Mouse (Mus musculus): ENCODE data around the gene Acbd4. TPM values are rescaled to one million over a fixed set of nuclear protein-coding genes. Genes with fewer than 3 reads are reported as not detected.

Acbd4 gene
- polyA plus RNA-seq, 1 experiment from 2014 or later, result 14.5 TPM

DNA sequence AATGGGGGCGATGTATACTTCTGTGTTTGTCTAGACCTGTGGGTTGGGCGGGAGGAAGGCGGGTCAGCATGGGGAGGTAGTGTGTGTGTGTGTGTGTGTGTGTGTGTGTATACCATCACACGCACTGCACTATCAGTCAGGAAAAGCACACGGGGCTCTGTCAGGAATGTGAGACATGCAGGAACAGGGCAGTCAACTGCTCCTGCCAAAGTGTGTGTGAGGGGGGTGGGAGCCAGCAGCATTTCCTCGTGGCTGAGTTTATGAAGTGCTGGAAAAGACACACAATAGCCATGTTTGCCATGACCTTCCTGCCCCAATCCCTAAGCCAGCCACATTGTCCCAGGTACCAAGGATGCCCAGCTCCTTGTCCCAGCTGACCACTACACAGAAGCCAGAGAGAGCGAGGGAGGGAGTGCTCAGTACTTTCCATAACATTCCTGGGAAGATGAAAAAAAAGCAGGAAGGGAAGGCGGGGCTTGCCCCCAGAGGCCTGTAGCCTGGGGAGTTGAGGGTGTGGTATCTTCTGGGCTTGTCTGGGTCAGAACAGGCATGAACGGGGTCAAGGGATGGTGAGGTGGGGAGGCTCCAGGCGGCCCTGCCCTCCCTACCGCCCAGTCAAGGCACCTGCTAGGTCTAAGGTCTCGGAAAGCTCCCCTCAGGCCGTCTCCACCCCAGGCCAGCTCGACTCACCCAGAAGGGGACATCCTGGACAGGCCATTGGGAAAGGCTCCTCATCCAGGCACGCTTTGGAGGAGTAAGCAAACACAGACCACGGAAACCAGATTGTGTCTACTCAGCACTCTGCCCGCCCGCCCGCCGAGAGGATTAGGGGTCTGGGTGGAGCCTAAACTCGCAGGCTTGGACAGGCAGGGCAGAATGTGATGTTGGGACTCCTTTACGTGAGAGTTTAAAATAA, 4.2 kb upstream of the Acbd4 start:
- Histone ChIP-seq H3K4me2 (ENCODE audit: low read length) (peak overlapping the region; percentile 38), H3K36me3 (ENCODE audit: control insufficient read depth, insufficient read depth, low read length) (no peaks in the 10 kb centered on the region), H3K4me3 (ENCODE audit: low read depth, low read length) (no peak overlapping the region), H3K27me3 (replicated peaks; ENCODE audit: control insufficient read depth, insufficient read depth, low read length) (peaks cover 9% of the 10 kb centered on the region; the same call in 1 of the 2 replicates), H3K4me1 (replicated peaks; ENCODE audit: control insufficient read depth, insufficient read depth, low read length) (peaks cover 16% of the 10 kb centered on the region), H3K27ac (ENCODE audit: low read depth) (peak overlapping the region; percentile 38; the same call in 1 of the 2 replicates), H3K9ac (ENCODE audit: low read length) (no peak overlapping the region), H3K9me3 (ENCODE audit: control insufficient read depth, low read length) (no peaks in the 10 kb centered on the region)
- 16% methylated on average over 22 of the region's 22 CpGs for WGBS
- ATAC-seq (replicated peaks; ENCODE audit: low FRiP score, low TSS enrichment, low read depth) (no peak), DNase-seq (ENCODE audit: low spot score) (no peak)

DNA sequence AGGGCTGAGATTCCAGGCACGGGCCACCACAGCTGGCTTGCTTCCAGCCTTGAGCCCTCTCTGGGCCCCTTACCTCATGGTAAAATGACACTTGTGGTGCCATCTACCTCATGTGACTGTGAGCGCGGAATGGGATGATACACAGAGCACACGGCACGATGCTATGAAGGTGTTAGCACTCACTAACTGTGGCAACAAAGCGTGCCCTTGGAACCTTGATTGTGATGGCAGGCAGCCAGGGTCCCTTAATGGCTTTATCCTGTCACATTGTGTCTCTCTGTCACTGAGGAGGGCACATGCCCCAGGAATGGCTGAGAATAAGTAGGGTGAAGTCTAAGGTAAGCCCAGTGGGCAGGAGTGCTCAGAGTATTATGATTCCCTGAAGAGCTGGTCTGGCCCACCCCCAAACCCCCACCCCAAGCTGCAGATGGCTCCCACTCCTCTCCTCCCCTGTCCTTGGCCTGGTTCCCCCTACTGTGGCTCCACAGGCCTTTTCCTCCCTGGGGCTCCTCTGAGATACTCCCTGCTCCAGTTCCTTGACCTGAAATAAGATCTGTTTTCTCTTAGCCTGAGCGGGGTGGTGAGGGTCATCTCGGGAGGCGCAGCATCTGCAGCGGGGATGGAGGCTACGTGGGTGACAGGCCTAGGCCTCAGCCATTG, 2.8 kb upstream of the Acbd4 start:
- no peak overlapping the region for H3K4me3 ChIP-seq (ENCODE audit: low read depth, low read length)
- H3K9me3 ChIP-seq (ENCODE audit: control insufficient read depth, low read length), result no peaks in the 10 kb centered on the region
- no peaks in the 10 kb centered on the region for H3K36me3 ChIP-seq (ENCODE audit: control insufficient read depth, insufficient read depth, low read length)
- WGBS, result 74% methylated on average over 11 of the region's 11 CpGs
- DNase-seq (ENCODE audit: low spot score), result no peak
- H3K4me2 ChIP-seq (ENCODE audit: low read length), result no peak overlapping the region
- H3K4me1 ChIP-seq (replicated peaks; ENCODE audit: control insufficient read depth, insufficient read depth, low read length), result peaks cover 21% of the 10 kb centered on the region
- H3K9ac ChIP-seq (ENCODE audit: low read length), result no peak overlapping the region
- ATAC-seq (replicated peaks; ENCODE audit: low FRiP score, low TSS enrichment, low read depth), result no peak
- no peak overlapping the region for H3K27ac ChIP-seq (ENCODE audit: low read depth)
- peaks cover 9% of the 10 kb centered on the region; the same call in 1 of the 2 replicates for H3K27me3 ChIP-seq (replicated peaks; ENCODE audit: control insufficient read depth, insufficient read depth, low read length)

DNA sequence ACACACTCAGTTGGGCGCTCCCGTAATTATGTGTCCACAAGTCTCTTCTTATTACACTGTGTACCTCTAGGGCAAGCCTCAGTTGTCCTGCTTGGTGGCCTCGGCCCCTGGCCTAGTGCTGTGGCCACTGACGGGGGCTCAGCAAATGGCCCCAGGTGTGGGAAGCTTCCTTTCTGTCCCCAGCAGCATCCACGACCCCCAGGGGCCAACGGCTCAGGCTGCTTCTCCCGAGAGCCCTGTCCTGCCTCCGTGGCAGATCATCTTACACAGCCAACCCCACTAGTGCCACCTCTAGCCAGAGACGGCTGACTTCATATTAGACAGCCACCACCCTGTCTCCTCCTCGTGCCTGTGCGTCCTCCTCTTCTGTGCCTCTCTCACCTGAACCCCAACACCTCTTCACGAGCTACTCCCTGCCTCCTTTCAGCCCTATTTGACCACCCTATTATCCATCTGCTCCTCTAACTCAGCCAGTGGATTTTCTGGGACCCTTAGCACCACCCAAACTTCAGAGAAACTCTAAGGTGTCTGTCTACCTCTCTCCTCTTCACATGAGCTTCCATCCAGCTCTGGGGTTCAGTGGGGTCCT, 2.0 kb upstream of the Acbd4 start:
- 54% methylated on average over 12 of the region's 12 CpGs for WGBS
- DNase-seq (ENCODE audit: low spot score), result no peak
- no peak overlapping the region for H3K4me2 ChIP-seq (ENCODE audit: low read length)
- no peaks in the 10 kb centered on the region for H3K9me3 ChIP-seq (ENCODE audit: control insufficient read depth, low read length)
- peaks cover 21% of the 10 kb centered on the region for H3K4me1 ChIP-seq (replicated peaks; ENCODE audit: control insufficient read depth, insufficient read depth, low read length)
- H3K9ac ChIP-seq (ENCODE audit: low read length), result no peak overlapping the region
- no peak overlapping the region for H3K4me3 ChIP-seq (ENCODE audit: low read depth, low read length)
- peaks cover 9% of the 10 kb centered on the region; the same call in 1 of the 2 replicates for H3K27me3 ChIP-seq (replicated peaks; ENCODE audit: control insufficient read depth, insufficient read depth, low read length)
- no peak overlapping the region for H3K27ac ChIP-seq (ENCODE audit: low read depth)
- no peak for ATAC-seq (replicated peaks; ENCODE audit: low FRiP score, low TSS enrichment, low read depth)
- no peaks in the 10 kb centered on the region for H3K36me3 ChIP-seq (ENCODE audit: control insufficient read depth, insufficient read depth, low read length)

DNA sequence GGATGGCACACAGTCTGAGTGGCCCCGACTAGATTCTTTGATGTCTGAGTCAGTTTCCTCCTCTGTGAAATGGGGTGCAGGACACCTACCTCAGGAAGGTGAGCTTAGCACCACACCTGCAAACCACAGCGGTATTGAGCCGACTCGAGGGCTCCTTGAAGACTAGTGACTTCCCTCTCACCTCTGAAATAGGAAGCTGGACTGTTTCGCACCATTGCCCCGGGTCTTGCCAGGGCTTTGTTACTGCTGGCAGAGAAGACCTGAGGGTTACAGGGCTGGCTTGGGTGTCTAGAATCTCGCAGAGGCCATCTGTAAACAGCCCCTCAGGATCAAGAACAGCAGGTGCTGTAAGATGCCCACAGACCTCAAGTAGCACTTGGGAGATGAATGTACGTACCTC, 1.1 kb upstream of the Acbd4 start:
- H3K4me1 ChIP-seq (replicated peaks; ENCODE audit: control insufficient read depth, insufficient read depth, low read length), result peaks cover 21% of the 10 kb centered on the region
- H3K9ac ChIP-seq (ENCODE audit: low read length), result no peak overlapping the region
- H3K36me3 ChIP-seq (ENCODE audit: control insufficient read depth, insufficient read depth, low read length), result no peaks in the 10 kb centered on the region
- H3K4me2 ChIP-seq (ENCODE audit: low read length), result no peak overlapping the region
- WGBS, result 73% methylated on average over 8 of the region's 8 CpGs
- DNase-seq (ENCODE audit: low spot score) (no peak), ATAC-seq (replicated peaks; ENCODE audit: low FRiP score, low TSS enrichment, low read depth) (no peak)
- H3K4me3 ChIP-seq (ENCODE audit: low read depth, low read length), result no peak overlapping the region
- H3K9me3 ChIP-seq (ENCODE audit: control insufficient read depth, low read length), result no peaks in the 10 kb centered on the region
- H3K27ac ChIP-seq (ENCODE audit: low read depth), result no peak overlapping the region
- peaks cover 9% of the 10 kb centered on the region; the same call in 1 of the 2 replicates for H3K27me3 ChIP-seq (replicated peaks; ENCODE audit: control insufficient read depth, insufficient read depth, low read length)

DNA sequence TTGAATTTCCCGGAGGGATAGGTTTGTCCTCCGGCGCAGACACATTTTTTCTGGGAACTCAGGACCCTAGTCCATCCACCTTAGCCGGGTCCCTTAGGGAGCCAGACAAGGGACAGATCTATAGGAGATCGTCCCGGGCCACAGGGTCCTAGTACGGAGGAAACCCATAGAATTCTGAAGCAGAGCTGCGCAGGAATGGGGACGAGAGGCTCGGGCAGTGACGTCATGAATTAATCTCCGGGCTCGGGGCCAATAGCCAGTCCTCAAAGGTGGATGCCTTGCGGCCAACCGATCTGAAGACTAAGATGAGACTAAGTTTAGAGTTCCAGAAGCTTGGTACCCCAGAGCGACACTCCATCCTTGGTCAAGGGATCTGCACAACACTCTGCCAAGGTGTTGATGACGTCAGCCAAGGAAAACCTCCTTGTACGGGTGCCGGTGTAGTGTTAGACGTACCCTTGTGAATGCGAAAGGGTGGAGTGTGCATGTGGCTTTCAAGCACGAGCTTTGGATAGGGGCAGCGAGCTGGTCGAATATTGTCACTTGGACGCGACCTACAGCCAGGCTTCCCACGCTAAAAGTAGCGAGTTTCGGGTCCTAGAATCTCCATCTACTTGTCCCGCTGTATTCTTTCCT, 502 bp downstream of the Acbd4 start:
- no peak overlapping the region for H3K27ac ChIP-seq (ENCODE audit: low read depth)
- H3K9ac ChIP-seq (ENCODE audit: low read length), result peak overlapping the region; percentile 37
- DNase-seq (ENCODE audit: low spot score), result peak; percentile 88
- H3K4me1 ChIP-seq (replicated peaks; ENCODE audit: control insufficient read depth, insufficient read depth, low read length), result peaks cover 19% of the 10 kb centered on the region
- H3K9me3 ChIP-seq (ENCODE audit: control insufficient read depth, low read length), result no peaks in the 10 kb centered on the region
- peaks cover 9% of the 10 kb centered on the region; the same call in 1 of the 2 replicates for H3K27me3 ChIP-seq (replicated peaks; ENCODE audit: control insufficient read depth, insufficient read depth, low read length)
- peak overlapping the region; percentile 90 for H3K4me2 ChIP-seq (ENCODE audit: low read length)
- ATAC-seq (replicated peaks; ENCODE audit: low FRiP score, low TSS enrichment, low read depth), result peak; percentile 38; the same call in 1 of the 2 replicates
- no peaks in the 10 kb centered on the region for H3K36me3 ChIP-seq (ENCODE audit: control insufficient read depth, insufficient read depth, low read length)
- peak overlapping the region; percentile 40 for H3K4me3 ChIP-seq (ENCODE audit: low read depth, low read length)
- 4% methylated on average over 30 of the region's 30 CpGs for WGBS

DNA sequence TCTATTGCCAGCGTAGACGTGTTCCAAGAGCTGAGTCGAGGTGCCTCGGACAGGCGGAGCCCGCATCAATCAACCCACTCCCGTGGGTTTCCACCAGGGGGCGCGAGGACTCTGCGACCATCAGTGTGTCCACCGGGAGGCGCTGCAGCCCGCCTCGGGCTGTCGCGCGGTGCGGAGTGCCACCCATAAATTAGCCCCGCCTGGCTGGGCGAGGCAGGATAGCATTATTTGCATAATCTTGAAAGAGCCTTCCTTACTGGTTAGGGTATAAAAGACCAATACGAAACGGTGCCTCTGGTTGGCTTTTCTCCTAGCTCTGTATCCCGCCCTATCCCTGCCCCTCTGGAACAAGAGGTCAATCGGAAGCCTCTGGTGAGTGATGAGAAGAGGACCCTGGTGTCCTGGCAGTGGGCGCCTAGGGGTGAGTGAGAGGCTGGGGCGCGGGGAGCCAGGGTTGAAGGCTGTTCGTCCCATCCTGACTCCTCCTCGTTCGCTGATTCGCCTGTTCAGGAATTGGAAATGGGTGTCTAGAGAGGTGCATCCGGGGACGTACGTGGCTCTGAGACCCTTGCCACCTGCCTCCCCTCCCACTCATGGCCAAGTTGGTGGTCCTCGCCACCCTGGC, 1.4 kb downstream of the Acbd4 start:
- Histone ChIP-seq H3K9me3 (ENCODE audit: control insufficient read depth, low read length) (no peaks in the 10 kb centered on the region), H3K4me1 (replicated peaks; ENCODE audit: control insufficient read depth, insufficient read depth, low read length) (peaks cover 10% of the 10 kb centered on the region; the same call in 1 of the 2 replicates), H3K9ac (ENCODE audit: low read length) (peak overlapping the region; percentile 27), H3K27ac (ENCODE audit: low read depth) (no peak overlapping the region), H3K36me3 (ENCODE audit: control insufficient read depth, insufficient read depth, low read length) (no peaks in the 10 kb centered on the region), H3K4me3 (ENCODE audit: low read depth, low read length) (peak overlapping the region; percentile 40), H3K27me3 (replicated peaks; ENCODE audit: control insufficient read depth, insufficient read depth, low read length) (peaks cover 9% of the 10 kb centered on the region; the same call in 1 of the 2 replicates), H3K4me2 (ENCODE audit: low read length) (peak overlapping the region; percentile 90)
- ATAC-seq (replicated peaks; ENCODE audit: low FRiP score, low TSS enrichment, low read depth) (peak; percentile 86), DNase-seq (ENCODE audit: low spot score) (peak; percentile 100)
- 0% methylated on average over 35 of the region's 35 CpGs for WGBS

DNA sequence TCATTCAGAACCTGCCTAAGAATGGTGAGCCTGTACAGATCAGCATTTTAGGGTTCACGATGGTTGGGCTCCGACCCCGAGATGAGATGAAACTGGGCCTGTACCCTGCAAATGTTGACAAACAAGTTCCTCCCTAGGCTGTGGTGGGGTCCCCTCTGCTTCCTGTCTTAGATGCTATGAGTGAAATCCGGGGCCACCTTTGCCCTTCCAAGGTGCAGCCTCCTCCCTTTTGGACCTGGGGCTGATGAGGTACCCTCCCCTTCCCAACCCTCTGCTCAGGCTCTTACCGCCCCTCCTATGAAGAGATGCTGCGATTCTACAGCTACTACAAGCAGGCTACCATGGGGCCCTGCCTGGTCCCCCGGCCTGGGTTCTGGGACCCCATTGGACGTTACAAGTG, 2.1 kb downstream of the Acbd4 start:
- DNase-seq (ENCODE audit: low spot score) (peak; percentile 47), ATAC-seq (replicated peaks; ENCODE audit: low FRiP score, low TSS enrichment, low read depth) (no peak)
- Histone ChIP-seq H3K4me1 (replicated peaks; ENCODE audit: control insufficient read depth, insufficient read depth, low read length) (peaks cover 10% of the 10 kb centered on the region; the same call in 1 of the 2 replicates), H3K9ac (ENCODE audit: low read length) (no peak overlapping the region), H3K4me2 (ENCODE audit: low read length) (peak overlapping the region; percentile 90), H3K4me3 (ENCODE audit: low read depth, low read length) (no peak overlapping the region), H3K27me3 (replicated peaks; ENCODE audit: control insufficient read depth, insufficient read depth, low read length) (peaks cover 9% of the 10 kb centered on the region; the same call in 1 of the 2 replicates), H3K9me3 (ENCODE audit: control insufficient read depth, low read length) (no peaks in the 10 kb centered on the region), H3K36me3 (ENCODE audit: control insufficient read depth, insufficient read depth, low read length) (no peaks in the 10 kb centered on the region), H3K27ac (ENCODE audit: low read depth) (no peak overlapping the region)
- WGBS, result 57% methylated on average over 8 of the region's 8 CpGs

DNA sequence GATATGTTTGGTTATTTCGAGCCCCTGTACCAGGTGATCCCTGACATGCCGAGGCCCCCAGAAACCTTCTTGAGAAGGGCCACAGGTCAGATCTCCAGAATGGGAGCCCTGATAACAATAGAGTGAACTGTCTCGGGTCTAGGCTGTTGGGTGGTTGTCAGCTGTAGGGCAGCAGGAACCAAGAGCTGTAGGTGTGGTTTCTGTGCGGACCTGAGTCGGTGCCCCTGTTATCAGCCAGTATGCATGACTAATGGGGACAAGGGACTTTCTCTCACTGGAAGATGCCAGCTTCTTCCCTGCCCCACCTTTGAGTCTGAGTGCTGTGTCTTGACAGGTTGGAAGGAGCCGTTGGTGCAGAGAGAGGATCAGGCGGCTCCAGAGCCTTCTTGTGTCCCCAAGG, 3.0 kb downstream of the Acbd4 start:
- Histone ChIP-seq H3K27me3 (replicated peaks; ENCODE audit: control insufficient read depth, insufficient read depth, low read length) (peaks cover 9% of the 10 kb centered on the region; the same call in 1 of the 2 replicates), H3K9me3 (ENCODE audit: control insufficient read depth, low read length) (no peaks in the 10 kb centered on the region), H3K4me1 (replicated peaks; ENCODE audit: control insufficient read depth, insufficient read depth, low read length) (peaks cover 10% of the 10 kb centered on the region; the same call in 1 of the 2 replicates), H3K27ac (ENCODE audit: low read depth) (no peak overlapping the region), H3K4me2 (ENCODE audit: low read length) (no peak overlapping the region), H3K4me3 (ENCODE audit: low read depth, low read length) (no peak overlapping the region), H3K36me3 (ENCODE audit: control insufficient read depth, insufficient read depth, low read length) (no peaks in the 10 kb centered on the region), H3K9ac (ENCODE audit: low read length) (no peak overlapping the region)
- WGBS, result 79% methylated on average over 7 of the region's 7 CpGs
- no peak for ATAC-seq (replicated peaks; ENCODE audit: low FRiP score, low TSS enrichment, low read depth)
- no peak for DNase-seq (ENCODE audit: low spot score)

Data from intestine, embryonic 14.5 days (tissue).